Mouse (Mus musculus) CD4-positive, CD25-positive, alpha-beta regulatory T cell, adult 4 months (primary cell): Measurements from ENCODE around the gene Fabp6. TPM values are rescaled to one million over a fixed set of nuclear protein-coding genes. Genes with fewer than 3 reads are reported as not detected.

Experiments
- ATAC-seq: one replicate; pipeline ENCODE4 v1.8.0; 2017
- polyA plus RNA-seq, 2 experiments: library from polyadenylated mRNA; unstranded; fragments of 100-300 nt; shearing (Covaris generic); gene quantifications; one replicate each; pipeline ENCODE4 v1.2.1; 2017

The Fabp6 gene
- polyA plus RNA-seq, result not detected

- no peak for ATAC-seq
Measured at GRCm38 (mm10) chr11:43601440-43601839, at the start of gene Fabp6. Gene Fabp6, minus strand, starts transcription at chr11:43601540.

GRCm38 (mm10) chr11:43645286-43645685, 43.9 kb upstream of the Fabp6 start:
- ATAC-seq, result no peak

- no peak for ATAC-seq
Measured at GRCm38 (mm10) chr11:43643180-43643591, 41.8 kb upstream of the Fabp6 start.

- ATAC-seq, result no peak
Measured at GRCm38 (mm10) chr11:43638486-43638885, 37.1 kb upstream of the Fabp6 start.

- no peak for ATAC-seq
Measured at GRCm38 (mm10) chr11:43636761-43637160, 35.4 kb upstream of the Fabp6 start.

- ATAC-seq, result no peak
Measured at GRCm38 (mm10) chr11:43633658-43634401, 32.5 kb upstream of the Fabp6 start.

GRCm38 (mm10) chr11:43633165-43633564, 31.8 kb upstream of the Fabp6 start:
- ATAC-seq, result no peak

GRCm38 (mm10) chr11:43632566-43632965, 31.2 kb upstream of the Fabp6 start:
- no peak for ATAC-seq

GRCm38 (mm10) chr11:43631645-43632044, 30.3 kb upstream of the Fabp6 start:
- no peak for ATAC-seq

- no peak for ATAC-seq
Measured at GRCm38 (mm10) chr11:43626927-43627645, 25.7 kb upstream of the Fabp6 start.

GRCm38 (mm10) chr11:43626300-43626926, 25.1 kb upstream of the Fabp6 start:
- ATAC-seq, result no peak

- no peak for ATAC-seq
Measured at GRCm38 (mm10) chr11:43624341-43624740, 23.0 kb upstream of the Fabp6 start.

GRCm38 (mm10) chr11:43621769-43622168, 20.4 kb upstream of the Fabp6 start:
- ATAC-seq, result no peak

GRCm38 (mm10) chr11:43618403-43618802, 17.1 kb upstream of the Fabp6 start:
- no peak for ATAC-seq

- no peak for ATAC-seq
Measured at GRCm38 (mm10) chr11:43617924-43618323, 16.6 kb upstream of the Fabp6 start.

- ATAC-seq, result no peak
Measured at GRCm38 (mm10) chr11:43612834-43613488, 11.6 kb upstream of the Fabp6 start.

GRCm38 (mm10) chr11:43610662-43611033, 9.3 kb upstream of the Fabp6 start:
- ATAC-seq, result no peak

GRCm38 (mm10) chr11:43610006-43610661, 8.8 kb upstream of the Fabp6 start:
- ATAC-seq, result no peak

GRCm38 (mm10) chr11:43608440-43608839, 7.1 kb upstream of the Fabp6 start:
- no peak for ATAC-seq

GRCm38 (mm10) chr11:43605859-43606258, 4.5 kb upstream of the Fabp6 start:
- no peak for ATAC-seq

- no peak for ATAC-seq
Measured at GRCm38 (mm10) chr11:43604891-43605290, 3.6 kb upstream of the Fabp6 start.

GRCm38 (mm10) chr11:43604207-43604606, 2.9 kb upstream of the Fabp6 start:
- no peak for ATAC-seq
